Comparison of ENCODE assay signal across 18 mouse cellular contexts in genomic region chr6:65114902-65115301, GRCm38 (mm10). TPM values are rescaled to one million over a fixed set of nuclear protein-coding genes. Genes with fewer than 3 reads are reported as not detected.
DNase-seq lines count a peak whose midpoint lies in the region; ATAC-seq and TF ChIP-seq lines count a peak whose summit lies in the region.
"Had no signal": no experiment of that assay in that cellular context is flagged by ENCODE, and none has a peak within 500 bp of the region (broad histone marks: within the 10 kb centered on the region; RNA-seq: fewer than 3 reads in every experiment).

No protein-coding gene starts in this region.

- WGBS in kidney, postnatal 0 days = 55% methylated on average over 2 of the region's 2 CpGs

- no peak for ATAC-seq in kidney, postnatal 0 days (replicated peaks; ENCODE audit: low FRiP score, low read depth)
- ATAC-seq in granulocyte monocyte progenitor cell, adult 5-6 weeks (replicated peaks; ENCODE audit: poor library complexity, severe bottlenecking) = peak; percentile 98
- no peak for ATAC-seq in erythroid progenitor cell, adult 5-6 weeks (replicated peaks; ENCODE audit: low FRiP score, poor library complexity, severe bottlenecking)
- no peak for ATAC-seq in inflammation-experienced regulatory T-cells, adult 6 months
- ATAC-seq: intestine, postnatal 0 days had no signal

- H3K9ac ChIP-seq in kidney, postnatal 0 days (ENCODE audit: low read depth, low read length) = no peak overlapping the region
- H3K9ac ChIP-seq in CH12.LX (ENCODE audit: insufficient read depth, low read depth) = no peak overlapping the region
- H3K9ac ChIP-seq: embryonic facial prominence, embryonic 13.5 days; hindbrain, embryonic 15.5 days; limb, embryonic 13.5 days had no signal

- peak; percentile 15 for DNase-seq in kidney, postnatal 0 days (ENCODE audit: low spot score)
- DNase-seq in kidney, adult 9 months = no peak
- peak; percentile 48 for DNase-seq in CH12.LX (ENCODE audit: extremely low read depth)
- peak; percentile 25 for DNase-seq in splenic B cell, adult 2 months (ENCODE audit: low read depth, low spot score)
- DNase-seq: cerebellum, adult 11-12 months; gastrocnemius, postnatal 10 days; heart, postnatal 10 days; kidney, postnatal 25 days; layer of hippocampus, adult 9-11 months; thymus, postnatal 36 days had no signal

- H3K4me3 ChIP-seq in kidney, postnatal 0 days (replicated peaks; ENCODE audit: low read depth, low read length) = no peak overlapping the region
- H3K4me3 ChIP-seq in CH12.LX (replicated peaks in 1 of 3; ENCODE audit: low read depth in 2 of 3, low read length in 2 of 3, poor library complexity in 1 of 3) = no peak overlapping the region
- H3K4me3 ChIP-seq: embryonic facial prominence, embryonic 13.5 days; hindbrain, embryonic 15.5 days; limb, embryonic 13.5 days had no signal

- peaks cover 17% of the 10 kb centered on the region for H3K36me3 ChIP-seq in kidney, postnatal 0 days (ENCODE audit: insufficient read depth, low read length)
- H3K36me3 ChIP-seq in CH12.LX (replicated peaks in 1 of 2; ENCODE audit: control insufficient read depth in 1 of 2, insufficient read depth in 1 of 2, low read length in 1 of 2) = peaks cover 22 to 64% of the 10 kb centered on the region in 2 experiments
- peaks cover 5% of the 10 kb centered on the region; the same call in 1 of the 2 replicates for H3K36me3 ChIP-seq in splenic B cell, adult 2 months (ENCODE audit: control insufficient read depth, insufficient read depth, low read length, poor library complexity, severe bottlenecking)

- H3K4me2 ChIP-seq in kidney, postnatal 0 days (ENCODE audit: low read length) = no peak overlapping the region
- H3K4me2 ChIP-seq in CH12.LX (ENCODE audit: insufficient read depth, low read depth, poor library complexity, severe bottlenecking) = no peak overlapping the region
- H3K4me2 ChIP-seq: embryonic facial prominence, embryonic 13.5 days; hindbrain, embryonic 15.5 days; limb, embryonic 13.5 days had no signal

- no peak for TF ChIP-seq CTCF in kidney, postnatal 0 days (IDR thresholded peaks at IDR 0.05; ENCODE audit: low read depth)
- no peak for TF ChIP-seq CTCF in CH12.LX (conservative IDR thresholded peaks at IDR 0.05 in 1 of 2, IDR thresholded peaks at IDR 0.05 in 1 of 2; ENCODE audit: low read depth in 2 of 2, low read length in 2 of 2)

- TF ChIP-seq RAD21 in CH12.LX (IDR thresholded peaks at IDR 0.05; ENCODE audit: low read depth, low read length) = no peak

- no peaks in the 10 kb centered on the region for H3K27me3 ChIP-seq in kidney, postnatal 0 days (ENCODE audit: insufficient read depth, low read length)
- no peaks in the 10 kb centered on the region for H3K27me3 ChIP-seq in CH12.LX (replicated peaks)
- no peaks in the 10 kb centered on the region for H3K27me3 ChIP-seq in splenic B cell, adult 2 months (ENCODE audit: control insufficient read depth, insufficient read depth, low read length, poor library complexity, severe bottlenecking)
- H3K27me3 ChIP-seq: embryonic facial prominence, embryonic 13.5 days; hindbrain, embryonic 15.5 days; limb, embryonic 13.5 days had no signal

- TF ChIP-seq POLR2A in CH12.LX (IDR thresholded peaks at IDR 0.05; ENCODE audit: low read depth, low read length) = no peak

- dilution Hi-C loops in CH12.LX (cut with MboI; ENCODE audit: extremely low pct_ligation_motif_present, extremely low pct_unique_long_range_greater_than_20kb, low sequenced_read_pairs) = no loop called here

- in situ Hi-C loops in CH12.LX (cut with MboI; ENCODE audit: low pct_ligation_motif_present, low pct_unique_long_range_greater_than_20kb, low sequenced_read_pairs) = loop anchor here (25.0 kb wide), 1 partner anchor 147 kb away; no protein-coding TSS in a partner anchor

- no peak for TF ChIP-seq EP300 in CH12.LX (IDR thresholded peaks at IDR 0.05; ENCODE audit: low read length)

- no peaks in the 10 kb centered on the region for H3K79me2 ChIP-seq in CH12.LX (replicated peaks; ENCODE audit: control insufficient read depth, extremely low read depth, insufficient read depth, poor library complexity, severe bottlenecking)

- H3K27ac ChIP-seq in kidney, postnatal 0 days = no peak overlapping the region
- no peak overlapping the region for H3K27ac ChIP-seq in CH12.LX (ENCODE audit: insufficient read depth, low read depth)
- H3K27ac ChIP-seq: embryonic facial prominence, embryonic 13.5 days; hindbrain, embryonic 15.5 days; limb, embryonic 13.5 days had no signal

- no peaks in the 10 kb centered on the region for H3K9me3 ChIP-seq in kidney, postnatal 0 days (replicated peaks; ENCODE audit: low read length)
- H3K9me3 ChIP-seq in CH12.LX (replicated peaks; ENCODE audit: low read length) = no peaks in the 10 kb centered on the region
- H3K9me3 ChIP-seq: embryonic facial prominence, embryonic 13.5 days; G1E; hindbrain, embryonic 15.5 days; limb, embryonic 13.5 days had no signal

- no peaks in the 10 kb centered on the region for H3K4me1 ChIP-seq in kidney, postnatal 0 days (replicated peaks; ENCODE audit: insufficient read depth, low read length)
- peaks cover 0 to 7% of the 10 kb centered on the region in 2 experiments; a peak in 2 of 4 replicates for H3K4me1 ChIP-seq in CH12.LX (ENCODE audit: control insufficient read depth in 1 of 2, insufficient read depth in 2 of 2)
- H3K4me1 ChIP-seq: embryonic facial prominence, embryonic 13.5 days; hindbrain, embryonic 15.5 days; limb, embryonic 13.5 days had no signal

TF ChIP-seq in CH12.LX, 34 proteins besides CTCF, POLR2A, EP300 and RAD21:
- TF ChIP-seq ZC3H11A (IDR thresholded peaks at IDR 0.05; ENCODE audit: low read depth, low read length) = no peak
- TF ChIP-seq MAFK (IDR thresholded peaks at IDR 0.05; ENCODE audit: insufficient replicate concordance, low read length) = no peak
- no peak for TF ChIP-seq MYC (IDR thresholded peaks at IDR 0.05; ENCODE audit: low read depth, low read length)
- TF ChIP-seq NRF1 (IDR thresholded peaks at IDR 0.05; ENCODE audit: low read depth, low read length) = no peak
- no peak for TF ChIP-seq RCOR1 (conservative IDR thresholded peaks at IDR 0.05; ENCODE audit: low read depth, low read length)
- no peak for TF ChIP-seq ZNF384 (IDR thresholded peaks at IDR 0.05; ENCODE audit: low read depth, low read length)
- no peak for TF ChIP-seq MXI1 (IDR thresholded peaks at IDR 0.05; ENCODE audit: low read depth, low read length)
- no peak for TF ChIP-seq PAX5 (IDR thresholded peaks at IDR 0.05; ENCODE audit: low read length)
- no peak for TF ChIP-seq CHD1 (IDR thresholded peaks at IDR 0.05; ENCODE audit: low read depth, low read length)
- no peak for TF ChIP-seq ZKSCAN1 (IDR thresholded peaks at IDR 0.05; ENCODE audit: borderline replicate concordance, low read depth, low read length)
- TF ChIP-seq UBTF (IDR thresholded peaks at IDR 0.05; ENCODE audit: low read depth, low read length) = no peak
- no peak for TF ChIP-seq E2F4 (IDR thresholded peaks at IDR 0.05; ENCODE audit: insufficient replicate concordance, low read depth, low read length)
- TF ChIP-seq NELFE (IDR thresholded peaks at IDR 0.05; ENCODE audit: low read depth, low read length) = no peak
- TF ChIP-seq JUN (IDR thresholded peaks at IDR 0.05; ENCODE audit: insufficient read depth, low read depth, low read length) = no peak
- TF ChIP-seq TCF12 (IDR thresholded peaks at IDR 0.05; ENCODE audit: low read depth, low read length) = no peak

RNA-seq across cellular contexts. Expression of gene Hpgds, which starts 29.8 kb away (rescaled TPM):
- 3.5 and 3.6 TPM in 2 replicates for polyA plus RNA-seq in kidney, postnatal 0 days (2015; fragmentation: Nextera tagmentation; extraction: Ambion mirVana)
- total RNA-seq in CH12.LX (2012; rRNA removed) (4.5 and 6.4 TPM in 2 replicates), CH12.LX (2014; rRNA removed) (4.5 and 5.5 TPM in 2 replicates)
- polyA plus RNA-seq in CH12.LX (2012; ENCODE audit: insufficient read length, low read depth) = 9.7 and 12.9 TPM in 2 replicates
- total RNA-seq in granulocyte monocyte progenitor cell, adult 5-6 weeks (2014; fragmentation: Nextera tagmentation) = 0.38 TPM in 1 of 2 replicates, not detected in the other
- total RNA-seq in granulocyte monocyte progenitor cell, adult 5-6 weeks (2017) = 1.6 TPM in 1 of 2 replicates, not detected in the other
- 0.72 and 14.3 TPM in 2 replicates for total RNA-seq in erythroid progenitor cell, adult 5-6 weeks (2015; ENCODE audit: low replicate concordance)
- total RNA-seq in erythroid progenitor cell, adult 5-6 weeks (2017; ENCODE audit: low replicate concordance) = 5.4 and 5.5 TPM in 2 replicates
- polyA plus RNA-seq in inflammation-experienced regulatory T-cells, adult 6 months (2017; shearing (Covaris generic)) = 1 to 10 TPM; 1.4 to 9.9 (median 9.4) TPM
- polyA plus RNA-seq: G1E had no signal
